Mouse (Mus musculus): ENCODE measurements around the gene Art5. TPM values are rescaled to one million over a fixed set of nuclear protein-coding genes. Genes with fewer than 3 reads are reported as not detected.

Art5 gene
- not detected for polyA plus RNA-seq (2014; fragmentation: Illumina TruSeq; extraction: RNeasy Lipid Tissue Mini Kit (QIAGEN cat#74804); ENCODE audit: low read depth, low replicate concordance)

GRCm38 (mm10) chr7:102109171-102109570 is at the start of gene Art5:
Art5 (minus strand) TSS chr7:102109489.

GRCm38 (mm10) chr7:102116579-102117331 is 7.5 kb upstream of the Art5 start, which contains the start of gene Chrna10:
Chrna10 (minus strand) TSS chr7:102116828.

GRCm38 (mm10) chr7:102101487-102101886 is 7.8 kb downstream of the Art5 start, which contains the start of gene Art1:
Art1 (plus strand) TSS chr7:102101743.

GRCm38 (mm10) chr7:102082816-102083215 is 26.5 kb downstream of the Art5 start, which contains the start of gene Trpc2:
Trpc2 (plus strand) TSS chr7:102083116.

GRCm38 (mm10) chr7:102065046-102065891 is 44.0 kb downstream of the Art5 start, which contains the start of the genes Rnf121, Xndc1 and Xntrpc:
Rnf121 (minus strand) TSS chr7:102065469.
Xndc1 (plus strand) TSS chr7:102065511.
Xntrpc (plus strand) TSS chr7:102065713.

Other genes starting within 250 kb of the Art5 start
- gene Anapc15, start 245.8 kb downstream of the Art5 start, polyA plus RNA-seq (2014; fragmentation: Illumina TruSeq; extraction: RNeasy Lipid Tissue Mini Kit (QIAGEN cat#74804); ENCODE audit: low read depth, low replicate concordance), result 10.9 TPM
- gene Folr1, start 238.7 kb downstream of the Art5 start, polyA plus RNA-seq (2014; fragmentation: Illumina TruSeq; extraction: RNeasy Lipid Tissue Mini Kit (QIAGEN cat#74804); ENCODE audit: low read depth, low replicate concordance), result not detected
- 11.3 TPM for gene Lamtor1, start 203.6 kb downstream of the Art5 start, polyA plus RNA-seq (2014; fragmentation: Illumina TruSeq; extraction: RNeasy Lipid Tissue Mini Kit (QIAGEN cat#74804); ENCODE audit: low read depth, low replicate concordance)
- not detected for gene Tomt, start 203.1 kb downstream of the Art5 start, polyA plus RNA-seq (2014; fragmentation: Illumina TruSeq; extraction: RNeasy Lipid Tissue Mini Kit (QIAGEN cat#74804); ENCODE audit: low read depth, low replicate concordance)
- gene Lrrc51, start 175.6 kb downstream of the Art5 start, polyA plus RNA-seq (2014; fragmentation: Illumina TruSeq; extraction: RNeasy Lipid Tissue Mini Kit (QIAGEN cat#74804); ENCODE audit: low read depth, low replicate concordance), result 5.4 TPM
- gene Numa1, start 175.4 kb downstream of the Art5 start, polyA plus RNA-seq (2014; fragmentation: Illumina TruSeq; extraction: RNeasy Lipid Tissue Mini Kit (QIAGEN cat#74804); ENCODE audit: low read depth, low replicate concordance), result 86.8 TPM
- 8.7 TPM for gene Il18bp, start 90.8 kb downstream of the Art5 start, polyA plus RNA-seq (2014; fragmentation: Illumina TruSeq; extraction: RNeasy Lipid Tissue Mini Kit (QIAGEN cat#74804); ENCODE audit: low read depth, low replicate concordance)
- 18.5 TPM for gene Rnf121, start 44.0 kb downstream of the Art5 start, polyA plus RNA-seq (2014; fragmentation: Illumina TruSeq; extraction: RNeasy Lipid Tissue Mini Kit (QIAGEN cat#74804); ENCODE audit: low read depth, low replicate concordance)
- 17.0 TPM for gene Xndc1, start 44.0 kb downstream of the Art5 start, polyA plus RNA-seq (2014; fragmentation: Illumina TruSeq; extraction: RNeasy Lipid Tissue Mini Kit (QIAGEN cat#74804); ENCODE audit: low read depth, low replicate concordance)
- gene Xntrpc, start 43.8 kb downstream of the Art5 start, polyA plus RNA-seq (2014; fragmentation: Illumina TruSeq; extraction: RNeasy Lipid Tissue Mini Kit (QIAGEN cat#74804); ENCODE audit: low read depth, low replicate concordance), result 0.25 TPM
- gene Trpc2, start 26.4 kb downstream of the Art5 start, polyA plus RNA-seq (2014; fragmentation: Illumina TruSeq; extraction: RNeasy Lipid Tissue Mini Kit (QIAGEN cat#74804); ENCODE audit: low read depth, low replicate concordance), result not detected
- gene Art1, start 7.7 kb downstream of the Art5 start, polyA plus RNA-seq (2014; fragmentation: Illumina TruSeq; extraction: RNeasy Lipid Tissue Mini Kit (QIAGEN cat#74804); ENCODE audit: low read depth, low replicate concordance), result not detected
- not detected for gene Chrna10, start 7.3 kb upstream of the Art5 start, polyA plus RNA-seq (2014; fragmentation: Illumina TruSeq; extraction: RNeasy Lipid Tissue Mini Kit (QIAGEN cat#74804); ENCODE audit: low read depth, low replicate concordance)
- gene Nup98, start 100.7 kb upstream of the Art5 start, polyA plus RNA-seq (2014; fragmentation: Illumina TruSeq; extraction: RNeasy Lipid Tissue Mini Kit (QIAGEN cat#74804); ENCODE audit: low read depth, low replicate concordance), result 44.0 TPM
- gene Pgap2, start 100.7 kb upstream of the Art5 start, polyA plus RNA-seq (2014; fragmentation: Illumina TruSeq; extraction: RNeasy Lipid Tissue Mini Kit (QIAGEN cat#74804); ENCODE audit: low read depth, low replicate concordance), result 94.1 TPM
- gene Rhog, start 146.6 kb upstream of the Art5 start, polyA plus RNA-seq (2014; fragmentation: Illumina TruSeq; extraction: RNeasy Lipid Tissue Mini Kit (QIAGEN cat#74804); ENCODE audit: low read depth, low replicate concordance), result 3.7 TPM
- gene Stim1, start 158.3 kb upstream of the Art5 start, polyA plus RNA-seq (2014; fragmentation: Illumina TruSeq; extraction: RNeasy Lipid Tissue Mini Kit (QIAGEN cat#74804); ENCODE audit: low read depth, low replicate concordance), result 23.3 TPM

Data from sigmoid colon, adult 10 weeks (tissue).